Mouse (Mus musculus) CD8-positive naive resting alpha-beta T cell, adult 2 months (primary cell): ENCODE results near the gene 1700001K19Rik.
"Not testable (repeated sequence)": the region's sequence is repeated elsewhere in the genome, so short reads cannot be mapped to it uniquely, and the experiment has no call there.

Experiments used
- DNase-seq, 2 experiments: peaks; one replicate each; pipeline ENCODE4 v3.0.0; 2022; ENCODE audit warnings: low read depth in 2 of 2, low spot score in 2 of 2

Gene 1700001K19Rik

GRCm38 (mm10) chr12:110696173-110696974 is 14.0 kb upstream of the 1700001K19Rik start:
- peak; percentile 99 to 100 for DNase-seq

GRCm38 (mm10) chr12:110695676-110696171 is 13.3 kb upstream of the 1700001K19Rik start:
- DNase-seq, result peak in 1 of 2 experiments; percentile 28

- not testable (repeated sequence) for DNase-seq
These were observed 11.0 kb upstream of the 1700001K19Rik start for GRCm38 (mm10) chr12:110693378-110693777.

GRCm38 (mm10) chr12:110689919-110690643 is 7.7 kb upstream of the 1700001K19Rik start:
- no peak for DNase-seq

- DNase-seq, result not testable (repeated sequence)
These were observed 6.5 kb upstream of the 1700001K19Rik start for GRCm38 (mm10) chr12:110688921-110689320.

GRCm38 (mm10) chr12:110687894-110688734 is 5.7 kb upstream of the 1700001K19Rik start:
- DNase-seq, result no peak

- no peak for DNase-seq
These were observed 1.2 kb upstream of the 1700001K19Rik start for GRCm38 (mm10) chr12:110683580-110683979.

GRCm38 (mm10) chr12:110681878-110682277 is 541 bp downstream of the 1700001K19Rik start:
- DNase-seq, result no peak

GRCm38 (mm10) chr12:110681191-110681590 is 1.2 kb downstream of the 1700001K19Rik start:
- DNase-seq, result no peak

GRCm38 (mm10) chr12:110674243-110674642 is 8.2 kb downstream of the 1700001K19Rik start:
- peak; percentile 19 to 21 for DNase-seq

GRCm38 (mm10) chr12:110667466-110668077 is 14.8 kb downstream of the 1700001K19Rik start:
- no peak for DNase-seq

GRCm38 (mm10) chr12:110661746-110662145 is 20.7 kb downstream of the 1700001K19Rik start:
- DNase-seq, result no peak

GRCm38 (mm10) chr12:110651464-110651863 is 31.0 kb downstream of the 1700001K19Rik start:
- DNase-seq, result no peak

GRCm38 (mm10) chr12:110650241-110650641 is 32.2 kb downstream of the 1700001K19Rik start:
- DNase-seq, result no peak

GRCm38 (mm10) chr12:110637507-110638114 is 44.8 kb downstream of the 1700001K19Rik start:
- DNase-seq, result no peak

GRCm38 (mm10) chr12:110636293-110636692 is 46.1 kb downstream of the 1700001K19Rik start:
- DNase-seq, result no peak

GRCm38 (mm10) chr12:110630056-110630455 is 52.4 kb downstream of the 1700001K19Rik start:
- DNase-seq, result no peak
